Mouse (Mus musculus): ENCODE measurements around the gene Cenpm. TPM values are rescaled to one million over a fixed set of nuclear protein-coding genes. Genes with fewer than 3 reads are reported as not detected.
A peak's percentile ranks its signal among the peaks of the same experiment; 100 is the strongest.

Cenpm gene
- 15.2 and 16.5 TPM in 2 replicates for polyA plus RNA-seq (2015; fragmentation: Nextera tagmentation; extraction: Ambion mirVana)

DNA sequence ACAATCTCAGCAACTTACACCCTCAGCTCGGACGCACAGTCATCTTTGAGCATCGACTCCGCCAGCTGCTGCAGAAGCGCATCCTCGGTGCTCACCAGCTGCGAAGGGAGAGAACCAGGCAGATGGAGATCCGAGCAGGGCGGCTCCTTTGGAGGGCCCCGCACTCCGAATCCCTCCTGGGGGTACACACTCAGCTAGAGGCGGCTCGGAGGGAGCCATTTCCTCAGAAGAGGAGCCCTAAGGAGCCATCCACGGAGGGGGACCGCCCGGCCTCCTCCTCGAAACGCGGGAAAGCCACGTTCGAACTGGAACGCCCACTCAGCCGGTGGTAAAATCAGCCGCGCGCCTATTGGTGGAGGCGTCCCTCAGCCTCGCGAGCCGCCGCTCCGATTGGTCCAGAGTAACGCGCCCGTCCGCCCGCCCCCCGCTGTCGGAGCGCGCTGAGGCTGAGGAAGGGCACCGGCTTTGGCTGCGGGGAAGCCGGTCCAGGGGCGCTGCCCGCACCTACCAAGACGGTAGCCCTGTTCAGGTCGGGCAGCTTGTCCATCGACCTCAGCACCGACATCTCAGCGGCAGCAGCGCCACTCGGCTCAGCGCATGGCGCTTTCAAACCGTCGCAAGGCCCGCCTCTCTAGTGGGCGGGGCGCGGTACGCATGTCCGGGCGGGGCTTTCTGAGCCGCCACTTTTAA is at the start of gene Cenpm:
TSS of gene Cenpm (minus strand) at position 634 of the 690 bp plus-strand sequence.
- WGBS = under 1% methylated on average over 65 of the region's 65 CpGs
- Histone ChIP-seq H3K9me3 (no peaks in the 10 kb centered on the region), H3K4me1 (replicated peaks) (peaks cover 8% of the 10 kb centered on the region), H3K9ac (peak within 1 kb of the TSS; percentile 65), H3K36me3 (no peaks in the 10 kb centered on the region), H3K4me3 (peak within 1 kb of the TSS; percentile 75), H3K4me2 (peak within 1 kb of the TSS; percentile 69), H3K27ac (replicated peaks) (peak within 1 kb of the TSS; percentile 61; the same call in 1 of the 2 replicates), H3K27me3 (no peaks in the 10 kb centered on the region)
- peak; percentile 98 for ATAC-seq (ENCODE audit: low read depth)

DNA sequence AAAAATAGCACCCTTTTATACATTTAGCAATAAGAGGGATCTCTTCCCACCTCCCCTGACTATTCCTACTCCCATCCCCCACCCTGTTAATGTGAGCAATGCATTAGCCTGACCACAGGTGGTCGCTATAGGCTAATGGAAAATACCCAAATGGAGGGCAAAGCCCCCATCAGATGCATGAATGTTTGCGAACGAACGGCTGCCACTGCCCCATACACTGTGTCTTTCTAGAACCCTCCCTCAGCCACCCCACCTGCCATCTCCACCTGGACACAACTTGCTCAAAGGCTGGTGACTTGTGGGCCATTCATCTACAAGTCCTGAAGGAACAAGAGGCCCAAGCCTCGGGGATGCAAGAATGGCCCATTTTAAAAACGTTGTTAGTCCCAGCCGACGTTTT is 49.5 kb upstream of the Cenpm start:
- peak; percentile 38; the same call in 1 of the 2 replicates for ATAC-seq (ENCODE audit: low read depth)

DNA sequence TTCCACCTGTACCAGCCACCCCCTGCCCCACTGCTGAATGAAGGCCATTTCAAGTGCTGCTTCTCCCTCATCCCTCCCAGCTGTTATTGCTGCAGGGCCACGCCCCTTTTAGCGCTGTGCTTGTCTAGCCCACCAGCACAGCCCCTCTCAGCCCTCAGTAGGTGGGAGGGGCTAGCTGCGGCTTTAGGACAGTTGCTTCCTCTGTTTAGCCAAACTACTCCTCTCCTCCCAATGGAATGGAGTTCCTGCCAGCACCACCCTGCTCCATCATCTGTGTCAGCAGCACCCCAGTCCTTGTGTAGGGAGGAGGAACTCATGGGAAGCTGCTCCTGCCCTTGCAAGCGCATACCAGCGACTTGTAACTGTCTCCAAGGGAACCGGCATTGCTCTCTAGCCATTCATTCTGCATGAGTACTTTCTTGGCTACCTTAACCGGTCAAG is 48.7 kb upstream of the Cenpm start:
- Histone ChIP-seq H3K36me3 (peaks cover 47% of the 10 kb centered on the region), H3K4me3 (no peak overlapping the region; the same call in 1 of the 2 replicates), H3K27ac (replicated peaks) (peak overlapping the region; percentile 78), H3K4me2 (peak overlapping the region; percentile 33), H3K9ac (peak overlapping the region; percentile 38; the same call in 1 of the 2 replicates), H3K27me3 (no peaks in the 10 kb centered on the region), H3K4me1 (replicated peaks) (peaks cover 28% of the 10 kb centered on the region), H3K9me3 (no peaks in the 10 kb centered on the region)
- peak; percentile 92 for ATAC-seq (ENCODE audit: low read depth)
- 1% methylated on average over 7 of the region's 7 CpGs for WGBS

More for the DNA sequence above, 49.5 kb upstream of the Cenpm start:
- Histone ChIP-seq H3K4me2 (no peak overlapping the region), H3K4me3 (no peak overlapping the region), H3K27me3 (no peaks in the 10 kb centered on the region), H3K9ac (no peak overlapping the region), H3K36me3 (peaks cover 39% of the 10 kb centered on the region), H3K9me3 (no peaks in the 10 kb centered on the region), H3K4me1 (replicated peaks) (peaks cover 28% of the 10 kb centered on the region), H3K27ac (replicated peaks) (peak overlapping the region; percentile 78)
- WGBS = 39% methylated on average over 8 of the region's 8 CpGs

- no peaks in the 10 kb centered on the region for H3K27me3 ChIP-seq
- H3K27ac ChIP-seq (replicated peaks) = peak overlapping the region; percentile 78
- peak; percentile 53 for ATAC-seq (ENCODE audit: low read depth)
- peak overlapping the region; percentile 38; the same call in 1 of the 2 replicates for H3K9ac ChIP-seq
- peak overlapping the region; percentile 33 for H3K4me2 ChIP-seq
- peaks cover 52% of the 10 kb centered on the region for H3K36me3 ChIP-seq
- no peaks in the 10 kb centered on the region for H3K9me3 ChIP-seq
- 11% methylated on average over 5 of the region's 5 CpGs for WGBS
- peaks cover 28% of the 10 kb centered on the region for H3K4me1 ChIP-seq (replicated peaks)
- no peak overlapping the region; the same call in 1 of the 2 replicates for H3K4me3 ChIP-seq
Measured at GRCm38 (mm10) chr15:82292851-82293250, 48.3 kb upstream of the Cenpm start.

GRCm38 (mm10) chr15:82290252-82290651 is 45.7 kb upstream of the Cenpm start:
- 70% methylated on average over 7 of the region's 7 CpGs for WGBS
- H3K9me3 ChIP-seq = no peaks in the 10 kb centered on the region
- no peaks in the 10 kb centered on the region for H3K27me3 ChIP-seq
- no peak overlapping the region for H3K9ac ChIP-seq
- no peak overlapping the region for H3K4me3 ChIP-seq
- H3K36me3 ChIP-seq = peaks cover 78% of the 10 kb centered on the region
- H3K27ac ChIP-seq (replicated peaks) = no peak overlapping the region
- no peak overlapping the region for H3K4me2 ChIP-seq
- no peak for ATAC-seq (ENCODE audit: low read depth)
- H3K4me1 ChIP-seq (replicated peaks) = peaks cover 28% of the 10 kb centered on the region

DNA sequence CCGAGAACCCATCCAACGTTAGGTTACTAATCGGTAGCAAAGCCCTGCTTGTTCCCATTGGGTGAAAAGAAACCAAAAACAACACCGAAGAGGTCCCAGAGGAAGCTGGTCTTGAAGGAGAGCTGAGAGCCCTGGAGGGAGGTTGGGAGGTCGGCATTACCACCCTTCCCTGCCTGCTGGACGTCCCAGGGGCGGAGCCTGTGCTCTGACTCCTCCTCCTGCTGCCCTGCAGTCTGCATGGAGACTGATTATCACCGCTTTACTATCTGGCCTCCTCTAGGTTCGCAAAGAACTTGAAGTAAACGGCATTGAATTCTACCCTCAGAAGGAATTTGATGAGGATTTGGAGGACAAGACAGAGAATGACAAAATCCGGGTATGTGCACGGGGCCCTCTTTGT is 41.6 kb upstream of the Cenpm start:
- Histone ChIP-seq H3K9me3 (no peaks in the 10 kb centered on the region), H3K4me1 (replicated peaks) (no peaks in the 10 kb centered on the region), H3K4me2 (no peak overlapping the region), H3K36me3 (peaks cover 96% of the 10 kb centered on the region), H3K27me3 (no peaks in the 10 kb centered on the region), H3K27ac (replicated peaks) (no peak overlapping the region), H3K9ac (no peak overlapping the region), H3K4me3 (no peak overlapping the region)
- ATAC-seq (ENCODE audit: low read depth) = no peak
- WGBS = 73% methylated on average over 12 of the region's 12 CpGs

- 81% methylated on average over 4 of the region's 4 CpGs for WGBS
- Histone ChIP-seq H3K4me3 (no peak overlapping the region), H3K27me3 (no peaks in the 10 kb centered on the region), H3K4me1 (replicated peaks) (peaks cover 26% of the 10 kb centered on the region), H3K4me2 (no peak overlapping the region), H3K9me3 (no peaks in the 10 kb centered on the region), H3K27ac (replicated peaks) (no peak overlapping the region), H3K36me3 (peaks cover 72% of the 10 kb centered on the region), H3K9ac (no peak overlapping the region)
- ATAC-seq (ENCODE audit: low read depth) = no peak
Measured at GRCm38 (mm10) chr15:82280638-82281037, 36.1 kb upstream of the Cenpm start.

DNA sequence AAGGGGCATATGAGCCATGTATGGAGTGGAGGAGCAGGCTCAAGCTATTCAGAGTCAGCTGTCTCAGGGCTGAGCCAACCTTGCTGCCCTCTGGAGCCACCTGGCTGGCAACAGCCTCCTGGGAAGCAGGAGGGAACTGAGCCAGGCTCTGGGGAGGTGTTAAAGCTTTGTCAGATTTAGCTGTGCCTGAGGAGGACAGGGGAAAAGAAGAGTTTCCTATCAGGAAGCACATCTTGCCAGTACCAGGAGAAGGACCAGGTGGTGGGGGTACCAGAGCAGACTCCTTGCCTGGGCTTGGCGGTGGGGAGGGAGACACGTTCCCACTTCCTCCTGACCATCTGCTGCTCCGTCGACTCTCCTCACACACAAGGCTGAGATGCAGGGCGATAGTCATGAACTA is 33.0 kb upstream of the Cenpm start:
- peaks cover 38% of the 10 kb centered on the region for H3K4me1 ChIP-seq (replicated peaks)
- WGBS = 62% methylated on average over 5 of the region's 5 CpGs
- ATAC-seq (ENCODE audit: low read depth) = no peak
- no peak overlapping the region; the same call in 1 of the 2 replicates for H3K27ac ChIP-seq (replicated peaks)
- H3K4me3 ChIP-seq = peak overlapping the region; percentile 86
- peak overlapping the region; percentile 97 for H3K9ac ChIP-seq
- peaks cover 42% of the 10 kb centered on the region for H3K36me3 ChIP-seq
- H3K4me2 ChIP-seq = peak overlapping the region; percentile 85
- H3K9me3 ChIP-seq = no peaks in the 10 kb centered on the region
- peaks cover 12% of the 10 kb centered on the region for H3K27me3 ChIP-seq

DNA sequence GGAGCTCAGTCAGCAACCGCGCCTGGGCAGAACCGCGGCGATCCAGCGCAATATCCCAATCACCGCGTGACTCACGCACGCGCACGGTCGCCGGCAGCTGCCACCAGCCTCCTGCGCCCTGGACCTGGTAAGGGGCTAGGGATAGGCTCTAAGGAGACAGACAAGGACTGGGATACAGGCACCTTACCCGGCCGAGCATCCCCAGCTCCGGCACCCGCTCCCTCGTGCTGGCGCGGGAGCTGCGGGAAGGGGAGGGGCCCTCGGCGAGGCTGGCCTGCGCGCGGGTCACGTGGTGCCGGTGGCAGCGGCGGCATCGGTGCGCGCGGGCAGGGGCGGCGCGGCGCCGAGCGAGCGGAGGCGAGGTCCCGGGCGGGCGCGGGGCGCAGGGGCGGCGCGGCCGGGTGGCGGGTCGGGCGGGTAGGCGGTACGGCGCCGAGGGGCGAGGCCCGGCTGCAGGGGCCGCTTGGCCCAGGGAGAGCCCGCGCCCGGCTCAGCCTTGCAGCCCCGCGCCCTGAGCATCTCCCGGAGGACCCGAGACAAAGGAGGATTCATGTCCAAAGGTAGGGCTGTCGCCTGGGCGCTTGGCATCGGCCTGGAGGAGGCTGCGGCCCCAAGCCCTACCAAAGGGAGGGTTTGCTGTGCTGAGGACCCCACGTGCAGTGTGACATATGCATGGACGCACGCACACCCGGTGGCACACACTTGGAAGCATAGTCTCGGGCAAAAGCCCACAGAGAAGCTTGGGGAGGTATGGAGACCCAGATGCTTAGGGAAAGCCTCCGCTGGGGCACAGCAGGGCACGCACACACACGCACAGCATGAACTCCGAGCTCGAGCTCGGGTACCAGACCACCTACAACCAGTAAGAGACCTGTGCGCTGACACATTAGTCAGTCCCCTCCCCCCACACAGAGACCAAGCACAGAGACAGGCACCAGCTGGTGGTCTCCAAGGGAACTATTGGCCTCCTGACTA is 30.7 kb upstream of the Cenpm start:
- Histone ChIP-seq H3K27ac (replicated peaks) (peak overlapping the region; percentile 99), H3K27me3 (peaks cover 16% of the 10 kb centered on the region), H3K36me3 (peaks cover 21% of the 10 kb centered on the region), H3K9me3 (no peaks in the 10 kb centered on the region), H3K4me2 (peak overlapping the region; percentile 85), H3K4me1 (replicated peaks) (peaks cover 55% of the 10 kb centered on the region), H3K9ac (peak overlapping the region; percentile 97), H3K4me3 (peak overlapping the region; percentile 86)
- under 1% methylated on average over 80 of the region's 86 CpGs for WGBS
- ATAC-seq (ENCODE audit: low read depth) = peak; percentile 78

DNA sequence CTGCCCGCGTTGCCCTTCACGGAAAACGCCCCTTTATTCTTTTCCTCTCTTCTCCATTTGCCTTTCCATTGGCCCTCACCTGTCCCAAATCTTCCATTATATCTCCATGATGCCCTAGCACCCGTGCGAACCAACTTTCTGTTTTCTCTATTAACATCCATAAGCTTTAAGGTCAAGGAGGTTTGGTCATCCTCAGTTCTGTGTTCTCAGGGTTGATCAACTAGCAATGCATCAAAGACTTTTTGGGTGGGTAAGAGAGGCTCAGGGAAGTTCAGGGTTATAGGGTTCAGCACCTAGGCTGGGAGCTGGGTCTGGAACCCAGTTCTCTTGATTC is 30.0 kb upstream of the Cenpm start, which contains the start of gene Sept3:
TSS of gene Sept3 (plus strand) at position 301 of the 334 bp plus-strand sequence.
- no peak for ATAC-seq (ENCODE audit: low read depth)
- Histone ChIP-seq H3K4me3 (peak within 1 kb of the TSS; percentile 86), H3K9me3 (no peaks in the 10 kb centered on the region), H3K27ac (replicated peaks) (peak within 1 kb of the TSS; percentile 99), H3K4me2 (peak within 1 kb of the TSS; percentile 85), H3K36me3 (peaks cover 15% of the 10 kb centered on the region), H3K27me3 (peaks cover 16% of the 10 kb centered on the region), H3K4me1 (replicated peaks) (peaks cover 56% of the 10 kb centered on the region), H3K9ac (peak within 1 kb of the TSS; percentile 97)
- WGBS = 30% methylated on average over 6 of the region's 6 CpGs

- Histone ChIP-seq H3K4me3 (no peak overlapping the region), H3K4me2 (no peak overlapping the region), H3K36me3 (no peaks in the 10 kb centered on the region), H3K27ac (replicated peaks) (no peak overlapping the region), H3K9ac (no peak overlapping the region), H3K9me3 (no peaks in the 10 kb centered on the region), H3K27me3 (peaks cover 16% of the 10 kb centered on the region), H3K4me1 (replicated peaks) (peaks cover 65% of the 10 kb centered on the region)
- WGBS = 86% methylated on average over 6 of the region's 6 CpGs
- ATAC-seq (ENCODE audit: low read depth) = no peak
Measured at GRCm38 (mm10) chr15:82272295-82272694, 27.7 kb upstream of the Cenpm start.

DNA sequence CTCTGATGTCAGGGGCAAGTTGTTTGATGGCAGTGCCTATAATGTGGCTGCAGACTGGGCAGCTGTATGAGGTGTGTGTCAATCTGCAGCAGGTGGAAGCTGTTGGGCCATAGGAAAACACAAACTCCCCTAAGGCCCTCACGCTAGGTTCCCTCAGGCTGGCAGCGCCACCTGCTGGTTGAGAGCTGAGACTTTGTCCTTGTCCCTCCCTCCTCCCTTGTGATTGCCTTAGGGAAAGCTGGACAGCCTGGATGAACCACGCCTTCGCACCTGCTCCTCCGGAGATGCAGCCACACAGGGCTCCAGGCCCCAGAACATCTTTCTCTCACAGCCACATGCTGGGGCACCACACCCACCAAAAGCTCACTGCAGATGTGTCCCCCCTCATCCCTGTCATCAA is 26.7 kb upstream of the Cenpm start:
- whole genome bisulfite sequencing = 0% methylated on average over 5 of the region's 5 CpGs
- peaks cover 16% of the 10 kb centered on the region for H3K27me3 ChIP-seq
- ATAC-seq (ENCODE audit: low read depth) = no peak
- no peak overlapping the region for H3K9ac ChIP-seq
- no peak overlapping the region for H3K4me2 ChIP-seq
- H3K27ac ChIP-seq (replicated peaks) = peak overlapping the region; percentile 14; the same call in 1 of the 2 replicates
- H3K4me1 ChIP-seq (replicated peaks) = peaks cover 55% of the 10 kb centered on the region
- no peaks in the 10 kb centered on the region for H3K9me3 ChIP-seq
- H3K4me3 ChIP-seq = no peak overlapping the region
- no peaks in the 10 kb centered on the region for H3K36me3 ChIP-seq

Measured in neural tube, embryonic 13.5 days (tissue).